Mouse (Mus musculus): Measurements from ENCODE around the gene Ptprb.

Gene Ptprb

GRCm38 (mm10) chr10:116374111-116374510 lies 98.8 kb downstream of the Ptprb start:
- no peak for DNase-seq (ENCODE audit: low read depth)

GRCm38 (mm10) chr10:116376853-116377252 lies 101.5 kb downstream of the Ptprb start:
- DNase-seq (ENCODE audit: low read depth) = no peak

GRCm38 (mm10) chr10:116382826-116383685 lies 107.7 kb downstream of the Ptprb start:
- DNase-seq (ENCODE audit: low read depth) = no peak

- no peak for DNase-seq (ENCODE audit: low read depth)
Measured at GRCm38 (mm10) chr10:116384401-116384800, 109.1 kb downstream of the Ptprb start.

- no peak for DNase-seq (ENCODE audit: low read depth)
Measured at GRCm38 (mm10) chr10:116386391-116386885, 111.1 kb downstream of the Ptprb start.

GRCm38 (mm10) chr10:116388840-116389239 lies 113.5 kb downstream of the Ptprb start:
- DNase-seq (ENCODE audit: low read depth) = no peak

- no peak for DNase-seq (ENCODE audit: low read depth)
Measured at GRCm38 (mm10) chr10:116393790-116394475, 118.6 kb downstream of the Ptprb start.

GRCm38 (mm10) chr10:116394585-116394984 lies 119.3 kb downstream of the Ptprb start:
- no peak for DNase-seq (ENCODE audit: low read depth)

- DNase-seq (ENCODE audit: low read depth) = peak; percentile 30
Measured at GRCm38 (mm10) chr10:116396279-116396678, 121.0 kb downstream of the Ptprb start.

- peak; percentile 11 for DNase-seq (ENCODE audit: low read depth)
Measured at GRCm38 (mm10) chr10:116396966-116397365, 121.6 kb downstream of the Ptprb start.

- DNase-seq (ENCODE audit: low read depth) = peak; percentile 18
Measured at GRCm38 (mm10) chr10:116397573-116397972, 122.2 kb downstream of the Ptprb start.

- DNase-seq (ENCODE audit: low read depth) = no peak
Measured at GRCm38 (mm10) chr10:116397973-116398372, 122.7 kb downstream of the Ptprb start.

GRCm38 (mm10) chr10:116402742-116403425 lies 127.6 kb downstream of the Ptprb start:
- no peak for DNase-seq (ENCODE audit: low read depth)

- no peak for DNase-seq (ENCODE audit: low read depth)
Measured at GRCm38 (mm10) chr10:116403679-116404078, 128.4 kb downstream of the Ptprb start.

- no peak for DNase-seq (ENCODE audit: low read depth)
Measured at GRCm38 (mm10) chr10:116405011-116405410, 129.7 kb downstream of the Ptprb start.

GRCm38 (mm10) chr10:116407684-116408359 lies 132.5 kb downstream of the Ptprb start:
- DNase-seq (ENCODE audit: low read depth) = no peak

- DNase-seq (ENCODE audit: low read depth) = no peak
Measured at GRCm38 (mm10) chr10:116410826-116411225, 135.5 kb downstream of the Ptprb start.

GRCm38 (mm10) chr10:116416142-116416541 lies 140.8 kb downstream of the Ptprb start:
- DNase-seq (ENCODE audit: low read depth) = no peak

- no peak for DNase-seq (ENCODE audit: low read depth)
Measured at GRCm38 (mm10) chr10:116416726-116417125, 141.4 kb downstream of the Ptprb start.

- no peak for DNase-seq (ENCODE audit: low read depth)
Measured at GRCm38 (mm10) chr10:116418121-116418726, 142.9 kb downstream of the Ptprb start.

- DNase-seq (ENCODE audit: low read depth) = no peak
Measured at GRCm38 (mm10) chr10:116420976-116421375, 145.7 kb downstream of the Ptprb start.
